Mouse (Mus musculus) thymus, adult 2 months (tissue): ENCODE data around the gene Pim1.

Source experiments
- CTCF ChIP-seq: fragments of 200-500 bp; IDR thresholded peaks from 2 replicates; pipeline ENCODE4 v1.5.1; 2012; ENCODE audit warnings: mild to moderate bottlenecking, control low read depth, low read length, moderate library complexity, borderline replicate concordance; ENCODE audit not compliant: control insufficient read depth, poor library complexity, insufficient read depth; ENCODE audit errors: extremely low read depth
- POLR2A ChIP-seq: fragments of 200-500 bp; IDR thresholded peaks from 2 replicates; pipeline ENCODE4 v1.6.1; 2012; ENCODE audit warnings: mild to moderate bottlenecking, low read length, control low read depth, moderate library complexity; ENCODE audit not compliant: control insufficient read depth, poor library complexity, insufficient read depth; ENCODE audit errors: extremely low read depth

GRCm38 (mm10) chr17:29499511-29499910 is 9.0 kb downstream of the Pim1 start:
- TF ChIP-seq CTCF, result no peak
- no peak for TF ChIP-seq POLR2A
